Mouse (Mus musculus) left cerebral cortex, postnatal 14 days (tissue): ENCODE results near the gene Fam20b. TPM values are rescaled to one million over a fixed set of nuclear protein-coding genes. Genes with fewer than 3 reads are reported as not detected.

Experiments used
- DNase-seq, 2 experiments: peaks; one replicate each; pipeline ENCODE4 v3.0.0; 2021 to 2022; ENCODE audit warnings: low spot score in 2 of 2, mixed read lengths in 1 of 2
- intact Hi-C: fragments of 180-260 bp; cut with DNase I; formaldehyde crosslinking; loops from one replicate; pipeline ENCODE4 v1.15.1; 2025
- total RNA-seq, 2 experiments: library from RNA; stranded (reverse); gene quantifications; 2 replicates each; pipeline ENCODE4 v1.2.3; 2021

Gene Fam20b
- total RNA-seq, 2 experiments from 2014 or later, result 59.5 to 64.6 TPM

- intact Hi-C loops, result no loop called here
- no peak for DNase-seq
Measured at GRCm38 (mm10) chr1:156645971-156646370, 72.9 kb downstream of the Fam20b start.

- no peak for DNase-seq
- intact Hi-C loops, result no loop called here
Measured at GRCm38 (mm10) chr1:156644780-156645523, 73.9 kb downstream of the Fam20b start.

- DNase-seq, result no peak
- intact Hi-C loops, result no loop called here
Measured at GRCm38 (mm10) chr1:156644061-156644460, 74.8 kb downstream of the Fam20b start.

GRCm38 (mm10) chr1:156642813-156643212 is 76.1 kb downstream of the Fam20b start:
- no peak for DNase-seq
- intact Hi-C loops, result no loop called here

GRCm38 (mm10) chr1:156641808-156642207 is 77.1 kb downstream of the Fam20b start:
- intact Hi-C loops, result no loop called here

GRCm38 (mm10) chr1:156640577-156640976 is 78.3 kb downstream of the Fam20b start:
- peak in 1 of 2 experiments; percentile 34 for DNase-seq
- intact Hi-C loops, result no loop called here

More at GRCm38 (mm10) chr1:156641808-156642207, 77.1 kb downstream of the Fam20b start:
- no peak for DNase-seq

- intact Hi-C loops, result loop anchor here (10.0 kb wide), 1 partner anchor 225 kb away; no protein-coding TSS in a partner anchor
- no peak for DNase-seq
Measured at GRCm38 (mm10) chr1:156639455-156639854, 79.4 kb downstream of the Fam20b start.

GRCm38 (mm10) chr1:156635148-156635547 is 83.7 kb downstream of the Fam20b start:
- no peak for DNase-seq
- intact Hi-C loops, result loop anchor here (10.0 kb wide), 1 partner anchor 220 kb away; no protein-coding TSS in a partner anchor

GRCm38 (mm10) chr1:156633095-156633494 is 85.8 kb downstream of the Fam20b start:
- intact Hi-C loops, result loop anchor here (5.0 to 10.0 kb wide), 2 partner anchors 76 to 218 kb away; partner anchors contain the start of gene Abl2
- DNase-seq, result peak; percentile 48 to 61

- intact Hi-C loops, result loop anchor here (2.0 to 10.0 kb wide), 3 partner anchors 46 to 216 kb away; partner anchors contain the start of gene Abl2
Measured at GRCm38 (mm10) chr1:156630965-156631364, 87.9 kb downstream of the Fam20b start.

GRCm38 (mm10) chr1:156629984-156630383 is 88.9 kb downstream of the Fam20b start:
- intact Hi-C loops, result loop anchor here (2.0 to 10.0 kb wide), 4 partner anchors 45 to 215 kb away; partner anchors contain the start of gene Abl2
- no peak for DNase-seq

More at GRCm38 (mm10) chr1:156630965-156631364, 87.9 kb downstream of the Fam20b start:
- peak in 1 of 2 experiments; percentile 66 for DNase-seq

Other genes starting within 250 kb of the Fam20b start
- gene Soat1, start 244.8 kb downstream of the Fam20b start, total RNA-seq, result 10 to 100 TPM; 32.9 to 36.7 TPM
- 10 to 100 TPM; 52.4 to 55.1 TPM for gene Gm10031, start 195.1 kb downstream of the Fam20b start, total RNA-seq
- 10 to 100 TPM; 59.6 to 59.7 TPM for gene Abl2, start 160.3 kb downstream of the Fam20b start, total RNA-seq
- 1 to 10 TPM; 4.2 to 6.8 TPM for gene Tor3a, start 44.7 kb downstream of the Fam20b start, total RNA-seq
- gene Angptl1, start 119.5 kb upstream of the Fam20b start, total RNA-seq, result 1 to 10 TPM in 1 of 2 experiments, under 1 TPM in 1; 0.87 to 1.4 TPM
- 10 to 100 TPM; 43.3 to 54.7 TPM for gene Ralgps2, start 220.5 kb upstream of the Fam20b start, total RNA-seq